Mouse (Mus musculus) lung, postnatal 0 days (tissue): ENCODE data around the gene Zfp773. TPM values are rescaled to one million over a fixed set of nuclear protein-coding genes. Genes with fewer than 3 reads are reported as not detected.
"Not testable (repeated sequence)": the region's sequence is repeated elsewhere in the genome, so short reads cannot be mapped to it uniquely, and the experiment has no call there.

Experiments
- ATAC-seq: fragments of 200-750 bp; cut with Nextera tagmentation; 2 replicates; pipeline ENCODE4 v1.8.0; 2017; ENCODE audit warnings: moderate library complexity
- DNase-seq: peaks from one replicate; pipeline ENCODE4 v3.0.0-alpha.2; 2016; ENCODE audit warnings: low spot score
- H3K27ac ChIP-seq: fragments of 300-500 bp; sonication (generic); 2 replicates; pipeline ENCODE4 v1.5.1; 2014; ENCODE audit warnings: antibody characterized with exemption, mild to moderate bottlenecking, low read length, mixed read lengths
- H3K27me3 ChIP-seq: fragments of 300-500 bp; sonication (generic); replicated peaks from 2 replicates; pipeline ENCODE4 v1.6.1; 2014; ENCODE audit warnings: low read length, mixed read lengths; ENCODE audit not compliant: insufficient read depth
- H3K36me3 ChIP-seq: fragments of 300-500 bp; sonication (generic); 2 replicates; pipeline ENCODE4 v1.6.1; 2014; ENCODE audit warnings: low read length, mixed read lengths; ENCODE audit not compliant: insufficient read depth
- H3K4me1 ChIP-seq: fragments of 300-500 bp; sonication (generic); 2 replicates; pipeline ENCODE4 v1.6.1; 2014; ENCODE audit warnings: antibody characterized with exemption, low read depth, low read length, mixed read lengths; ENCODE audit not compliant: insufficient read depth
- H3K4me2 ChIP-seq: fragments of 300-500 bp; sonication (generic); replicated peaks from 2 replicates; pipeline ENCODE4 v1.6.1; 2014; ENCODE audit warnings: low read depth, mild to moderate bottlenecking, low read length, moderate library complexity, mixed read lengths
- H3K4me3 ChIP-seq: fragments of 300-500 bp; sonication (generic); 2 replicates; pipeline ENCODE4 v1.5.1; 2014; ENCODE audit warnings: low read depth, low read length
- H3K9ac ChIP-seq: fragments of 300-500 bp; sonication (generic); replicated peaks from 2 replicates; pipeline ENCODE4 v1.6.1; 2014; ENCODE audit warnings: low read depth, mild to moderate bottlenecking
- H3K9me3 ChIP-seq: fragments of 300-500 bp; sonication (generic); 2 replicates; pipeline ENCODE4 v1.6.1; 2016; ENCODE audit warnings: low read length, mixed read lengths
- CTCF ChIP-seq: IDR thresholded peaks from 2 replicates; pipeline ENCODE4 v1.5.1; 2016; ENCODE audit warnings: antibody characterized with exemption, mild to moderate bottlenecking
- EP300 ChIP-seq: IDR thresholded peaks from 2 replicates; pipeline ENCODE4 v1.6.1; 2016; ENCODE audit warnings: antibody characterized with exemption, mild to moderate bottlenecking, control low read depth
- WGBS: fragments of 180-500 bp; shearing (Covaris S2); extraction: QIAGEN DNeasy Blood & Tissue Kit; methylation state at CpG from one replicate; pipeline ENCODE4 v1.1.7; 2014; 5-methylcytosine and 5-hydroxymethylcytosine counted together
- polyA plus RNA-seq: library from polyadenylated mRNA; unstranded; fragments of >200 nt; fragmentation: Nextera tagmentation; extraction: Ambion mirVana; gene quantifications from 2 replicates; pipeline ENCODE4 v1.2.1, GENCODE M21; 2015

Zfp773 gene
- 0.54 and 0.89 TPM in 2 replicates for polyA plus RNA-seq

DNA sequence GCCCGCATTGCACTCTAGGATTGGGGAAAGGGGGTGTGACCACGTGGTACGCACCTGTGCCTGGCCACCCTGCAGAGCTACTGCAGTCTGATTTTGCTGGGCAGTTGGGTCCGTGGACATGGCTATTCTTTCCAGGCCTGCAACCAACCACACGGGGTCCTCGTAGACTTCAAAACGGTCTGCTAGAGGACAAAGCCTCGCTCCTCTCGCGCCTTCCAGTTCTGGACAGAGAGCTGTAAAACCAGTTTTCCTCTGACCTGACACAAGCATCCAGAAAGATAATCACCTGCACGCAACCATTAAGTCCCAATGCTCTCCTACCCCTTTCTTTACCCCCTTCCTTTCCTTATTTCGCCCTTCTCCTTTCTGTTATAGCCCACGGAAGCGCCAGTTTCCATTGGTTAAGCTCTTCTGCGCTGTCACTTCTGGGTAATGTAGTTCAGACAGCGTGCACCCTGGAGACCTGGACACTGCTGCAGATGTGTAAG is at the start of gene Zfp773:
Gene Zfp773 (minus strand): TSS at position 377 of the 488 bp plus-strand sequence.
- Histone ChIP-seq H3K4me3 (peak within 1 kb of the TSS; percentile 46), H3K4me1 (no peaks in the 10 kb centered on the region), H3K9me3 (no peaks in the 10 kb centered on the region), H3K36me3 (no peaks in the 10 kb centered on the region), H3K9ac (no peak within 1 kb of the TSS), H3K27me3 (no peaks in the 10 kb centered on the region), H3K27ac (no peak within 1 kb of the TSS), H3K4me2 (peak within 1 kb of the TSS; percentile 52)
- peak; percentile 63 for DNase-seq
- TF ChIP-seq CTCF: peak; percentile 65
- no peak for TF ChIP-seq EP300
- WGBS: 8% methylated on average over 16 of the region's 16 CpGs
- peak; percentile 97 for ATAC-seq

- H3K9me3 ChIP-seq: no peaks in the 10 kb centered on the region
- H3K36me3 ChIP-seq: 0 out of 2 replicates have a peak, but pooled peaks cover 3% of the 10 kb centered on the region
- no peak overlapping the region for H3K27ac ChIP-seq
- TF ChIP-seq CTCF (no peak), EP300 (no peak)
- H3K9ac ChIP-seq: no peak overlapping the region
- DNase-seq (no peak), ATAC-seq (no peak)
- H3K4me2 ChIP-seq: no peak overlapping the region
- H3K4me1 ChIP-seq: 0 out of 2 replicates have a peak, but pooled peaks cover 3% of the 10 kb centered on the region
- no peak overlapping the region for H3K4me3 ChIP-seq
- no peaks in the 10 kb centered on the region for H3K27me3 ChIP-seq
- 96% methylated on average over 1 of the region's 1 CpGs for WGBS
These were observed 49.3 kb upstream of the Zfp773 start for GRCm38 (mm10) chr7:7185897-7186296.

GRCm38 (mm10) chr7:7171227-7172147 is 34.9 kb upstream of the Zfp773 start, which contains the start of gene Zfp418:
Gene Zfp418 (plus strand): TSS chr7:7171330.
- Histone ChIP-seq H3K4me1 (no peaks in the 10 kb centered on the region), H3K36me3 (peaks cover 4% of the 10 kb centered on the region; the same call in 1 of the 2 replicates), H3K27ac (peak within 1 kb of the TSS; percentile 48), H3K4me3 (peak within 1 kb of the TSS; percentile 63), H3K9me3 (no peaks in the 10 kb centered on the region), H3K27me3 (no peaks in the 10 kb centered on the region), H3K4me2 (peak within 1 kb of the TSS; percentile 86), H3K9ac (peak within 1 kb of the TSS; percentile 30)
- DNase-seq (peak; percentile 84), ATAC-seq (peak; percentile 98)
- WGBS: 1% methylated on average over 26 of the region's 26 CpGs
- TF ChIP-seq EP300: peak; percentile 38; the same call in 1 of the 2 replicates
- peak; percentile 29 for TF ChIP-seq CTCF

DNA sequence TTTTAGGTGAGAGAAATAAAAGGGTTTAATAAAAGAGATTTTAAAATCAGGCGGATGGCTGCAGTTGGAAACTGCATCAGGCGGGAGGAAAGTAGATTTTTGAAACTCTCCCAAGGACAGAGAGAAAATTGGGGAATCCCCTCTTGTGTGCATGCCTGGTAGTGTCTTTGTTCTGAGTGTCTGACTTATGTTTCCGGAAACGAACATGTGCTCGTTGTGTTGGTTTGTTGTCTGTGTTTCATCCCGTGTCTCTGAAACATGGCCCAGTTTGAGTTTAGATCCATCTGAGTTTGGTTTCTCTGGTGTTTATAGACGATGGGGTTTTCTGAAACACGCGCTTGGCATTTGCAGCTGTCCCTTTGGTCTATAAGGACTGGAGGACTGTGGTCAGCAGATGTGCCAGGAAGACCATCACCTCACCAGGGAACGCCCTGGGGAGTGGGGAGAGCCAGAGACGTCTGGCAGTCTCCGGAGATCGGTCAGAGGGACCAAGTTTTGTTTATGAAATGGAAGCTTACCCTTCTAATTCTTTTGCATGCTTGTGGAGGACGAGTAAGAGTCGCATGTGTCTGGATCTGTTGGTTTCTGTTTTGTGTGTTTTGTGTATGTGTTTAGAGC is 9.5 kb upstream of the Zfp773 start:
- H3K4me3 ChIP-seq: no peak overlapping the region
- no peaks in the 10 kb centered on the region for H3K9me3 ChIP-seq
- peak; percentile 3 for DNase-seq
- no peaks in the 10 kb centered on the region for H3K36me3 ChIP-seq
- no peaks in the 10 kb centered on the region for H3K27me3 ChIP-seq
- TF ChIP-seq EP300 (no peak), CTCF (no peak)
- no peak overlapping the region for H3K4me2 ChIP-seq
- no peak overlapping the region for H3K9ac ChIP-seq
- H3K27ac ChIP-seq: no peak overlapping the region
- no peak for ATAC-seq
- 86% methylated on average over 15 of the region's 15 CpGs for WGBS
- H3K4me1 ChIP-seq: no peaks in the 10 kb centered on the region

DNA sequence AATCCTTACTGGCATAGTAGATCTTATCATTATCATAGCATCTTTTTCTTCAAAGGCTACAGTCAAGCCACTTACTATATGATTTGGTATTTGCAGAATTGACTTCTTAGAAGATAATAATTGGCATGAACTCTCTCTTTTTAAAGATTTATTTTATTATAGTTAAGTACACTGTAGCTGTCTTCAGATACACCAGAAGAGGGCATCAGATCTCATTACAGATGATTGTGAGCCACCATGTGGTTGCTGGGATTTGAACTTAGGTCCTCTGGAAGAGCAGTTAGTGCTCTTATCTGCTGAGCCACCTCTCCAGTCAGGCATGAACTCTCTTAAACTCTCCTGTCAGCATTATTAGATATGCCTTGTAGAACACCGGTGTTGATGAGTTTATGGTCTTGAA is 7.7 kb upstream of the Zfp773 start:
- H3K27ac ChIP-seq: no peak overlapping the region
- no peak overlapping the region for H3K9ac ChIP-seq
- no peaks in the 10 kb centered on the region for H3K36me3 ChIP-seq
- H3K4me2 ChIP-seq: no peak overlapping the region
- no peak for TF ChIP-seq EP300
- no peak for TF ChIP-seq CTCF
- no peak for ATAC-seq
- H3K27me3 ChIP-seq: no peaks in the 10 kb centered on the region
- no peak overlapping the region for H3K4me3 ChIP-seq
- no peak for DNase-seq
- WGBS: 84% methylated on average over 1 of the region's 1 CpGs
- no peaks in the 10 kb centered on the region for H3K4me1 ChIP-seq
- H3K9me3 ChIP-seq: no peaks in the 10 kb centered on the region

- DNase-seq: no peak
- Histone ChIP-seq H3K4me2 (no peak overlapping the region), H3K4me1 (no peaks in the 10 kb centered on the region), H3K9me3 (no peaks in the 10 kb centered on the region), H3K4me3 (no peak overlapping the region), H3K27ac (no peak overlapping the region), H3K9ac (no peak overlapping the region), H3K36me3 (no peaks in the 10 kb centered on the region), H3K27me3 (no peaks in the 10 kb centered on the region)
- TF ChIP-seq EP300 (no peak), CTCF (no peak)
- no peak for ATAC-seq
- WGBS: 63% methylated on average over 8 of the region's 8 CpGs
These were observed 3.8 kb downstream of the Zfp773 start for GRCm38 (mm10) chr7:7132751-7133150.

DNA sequence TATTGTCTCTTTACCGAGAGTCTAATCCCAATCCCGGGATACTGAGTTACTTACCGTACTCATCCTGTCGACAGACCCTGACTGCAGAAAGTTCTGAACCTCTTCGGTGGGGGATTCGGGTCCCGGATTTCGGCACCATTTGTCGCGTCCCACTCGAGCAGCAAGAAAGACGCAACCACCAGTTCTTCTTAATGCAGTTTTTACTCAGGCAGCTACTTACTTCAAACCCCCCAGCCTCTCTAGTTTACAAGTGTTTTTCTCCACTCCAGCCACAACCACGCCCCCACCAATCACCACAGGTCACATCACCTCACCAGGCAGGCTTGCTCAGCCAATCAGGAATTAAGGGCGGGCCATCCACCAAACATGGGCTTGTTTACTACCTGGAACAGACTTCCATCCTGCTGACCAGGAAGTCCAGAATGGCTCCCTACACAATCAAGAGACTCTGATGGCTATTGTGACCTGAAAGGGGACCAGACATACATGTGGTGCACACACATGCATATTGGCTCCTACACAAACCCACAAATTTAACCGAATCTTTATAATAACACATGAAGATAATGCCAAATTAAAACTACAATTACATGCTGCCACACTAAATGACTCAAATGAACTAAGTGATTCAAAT is 5.9 kb downstream of the Zfp773 start:
- not testable (repeated sequence) for H3K4me2 ChIP-seq, ATAC-seq, H3K9me3 ChIP-seq, H3K4me3 ChIP-seq, H3K27ac ChIP-seq, H3K4me1 ChIP-seq, DNase-seq, H3K27me3 ChIP-seq, H3K36me3 ChIP-seq, H3K9ac ChIP-seq
- 91% methylated on average over 14 of the region's 15 CpGs for WGBS
